Mouse (Mus musculus): Measurements from ENCODE around the gene Tubb4b. TPM values are rescaled to one million over a fixed set of nuclear protein-coding genes. Genes with fewer than 3 reads are reported as not detected.
A peak's percentile ranks its signal among the peaks of the same experiment; 100 is the strongest.
"Not testable (repeated sequence)": the region's sequence is repeated elsewhere in the genome, so short reads cannot be mapped to it uniquely, and the experiment has no call there.

The Tubb4b gene
- 100 to 1,000 TPM; 332 to 365 (median 345) TPM for total RNA-seq (2022)

DNA sequence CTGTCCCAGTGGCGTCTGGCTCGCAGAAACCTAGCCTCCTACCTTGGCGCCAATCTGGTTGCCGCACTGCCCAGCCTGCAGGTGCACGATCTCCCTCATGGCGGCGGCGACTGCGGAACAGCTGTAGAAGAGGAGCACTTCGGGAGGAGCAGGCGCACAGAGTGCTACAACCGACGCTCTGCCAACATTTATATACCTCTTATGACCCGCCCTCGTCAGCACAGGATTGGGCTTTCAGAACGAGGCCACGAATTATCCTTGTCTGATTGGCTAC lies at the start of gene Tubb4b:
Gene Tubb4b (minus strand): TSS at position 211 of the 274 bp plus-strand sequence.
- DNase-seq (ENCODE audit: low spot score in 2 of 2): no peak

DNA sequence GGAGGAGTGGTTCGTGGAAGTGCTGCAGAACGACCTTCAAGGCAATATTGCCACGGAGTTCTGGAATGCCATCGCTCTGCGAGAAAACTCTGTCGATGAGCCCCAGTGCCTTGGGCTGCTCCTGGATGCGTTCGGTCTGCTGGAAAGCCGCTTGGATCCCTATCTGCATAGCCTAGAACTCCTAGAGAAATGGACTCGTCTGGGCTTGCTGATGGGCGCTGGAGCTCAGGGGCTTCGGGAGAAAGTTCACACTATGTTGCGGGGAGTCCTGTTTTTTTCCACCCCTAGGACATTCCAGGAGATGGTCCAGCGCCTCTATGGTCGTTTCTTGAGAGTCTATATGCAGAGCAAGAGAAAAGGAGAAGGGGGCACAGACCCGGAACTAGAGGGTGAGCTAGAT lies 48.5 kb upstream of the Tubb4b start:
- no peak for DNase-seq (ENCODE audit: low spot score in 2 of 2)

DNA sequence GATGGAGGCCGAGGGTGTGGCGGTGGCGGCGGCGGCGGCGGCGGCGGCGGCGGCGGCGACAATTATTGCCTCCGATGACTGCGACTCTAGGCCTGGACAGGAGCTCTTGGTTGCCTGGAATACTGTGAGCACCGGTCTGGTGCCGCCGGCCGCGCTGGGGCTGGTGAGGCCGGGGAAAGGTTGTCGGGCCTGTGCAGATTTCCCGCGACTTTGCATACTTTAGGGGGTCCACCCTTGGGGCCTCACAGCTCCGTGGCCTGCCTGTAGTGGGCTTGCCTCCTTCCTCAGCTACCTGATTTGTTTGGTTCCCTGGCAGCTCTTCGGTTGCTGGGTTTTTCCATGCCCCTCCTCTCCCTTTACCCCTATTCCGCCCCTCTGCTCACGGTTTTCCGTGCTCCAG lies 48.0 kb upstream of the Tubb4b start:
- DNase-seq (ENCODE audit: low spot score in 2 of 2): no peak

DNA sequence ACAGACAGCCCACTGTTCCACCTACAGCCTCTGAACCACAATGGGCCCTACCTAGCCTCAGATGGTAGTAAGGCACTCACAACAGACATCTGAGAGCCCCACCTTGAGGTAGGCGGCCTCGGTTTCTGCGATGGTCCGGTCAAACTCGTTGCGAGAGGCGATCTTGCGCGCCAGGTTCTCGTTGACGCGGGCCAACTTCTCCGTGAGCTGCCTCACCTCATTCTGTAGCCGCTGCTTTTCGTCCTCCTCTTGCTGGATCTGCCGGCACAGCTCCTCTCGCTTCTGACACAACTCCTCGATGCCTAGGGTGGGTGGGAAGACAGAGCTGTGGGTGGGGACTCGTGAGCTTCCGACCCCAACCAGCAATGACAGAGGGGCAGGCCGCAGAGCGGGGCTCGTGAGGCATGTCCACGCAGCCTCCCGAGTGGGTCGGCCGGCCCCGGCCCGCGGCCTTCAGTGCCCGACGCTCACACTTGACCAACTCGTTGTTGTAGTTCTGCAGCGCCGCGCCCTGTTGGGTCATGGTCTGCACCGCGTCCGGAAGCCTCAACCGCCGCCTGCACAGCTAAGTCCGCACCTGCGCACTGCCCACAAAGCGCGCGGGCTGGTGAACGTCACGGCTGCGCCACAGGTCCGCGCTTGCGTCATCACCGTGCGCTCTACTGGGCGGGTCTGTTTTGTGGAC lies 47.5 kb upstream of the Tubb4b start, which contains the start of the genes Ssna1 and Anapc2:
Gene Ssna1 (minus strand): TSS at position 612 of the 685 bp plus-strand sequence.
Gene Anapc2 (plus strand): TSS at position 652 of the 685 bp plus-strand sequence.
- DNase-seq (ENCODE audit: low spot score in 2 of 2): peak; percentile 94 to 99

DNA sequence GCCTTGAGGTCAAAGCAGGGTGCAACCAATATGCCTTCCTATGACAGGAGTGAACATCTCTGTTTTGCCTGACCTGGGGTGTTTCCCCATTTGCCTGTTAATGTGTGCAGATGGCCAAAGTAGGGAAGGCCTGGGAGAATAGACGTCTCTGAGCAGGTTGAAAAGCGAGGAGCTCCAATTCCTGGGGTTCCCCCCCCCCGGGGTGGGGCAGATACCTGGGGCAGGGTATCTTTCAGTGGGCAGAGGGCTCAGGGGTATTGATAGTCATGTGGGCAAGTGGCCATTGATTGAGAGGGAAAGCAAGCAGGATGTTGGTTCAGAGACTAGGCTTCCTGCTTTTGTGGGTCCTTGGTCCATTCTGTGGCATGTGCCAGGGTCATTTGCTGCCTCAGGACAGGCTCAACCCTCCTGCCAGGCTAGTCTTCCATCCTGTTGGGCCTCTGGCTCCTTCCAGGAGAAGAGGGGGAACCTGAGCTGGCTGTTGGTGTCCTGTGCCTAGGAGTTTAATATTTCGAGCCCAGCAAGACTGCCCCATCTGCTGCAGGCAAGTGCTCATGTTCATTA lies 43.3 kb upstream of the Tubb4b start:
- no peak for DNase-seq (ENCODE audit: low spot score in 2 of 2)

DNA sequence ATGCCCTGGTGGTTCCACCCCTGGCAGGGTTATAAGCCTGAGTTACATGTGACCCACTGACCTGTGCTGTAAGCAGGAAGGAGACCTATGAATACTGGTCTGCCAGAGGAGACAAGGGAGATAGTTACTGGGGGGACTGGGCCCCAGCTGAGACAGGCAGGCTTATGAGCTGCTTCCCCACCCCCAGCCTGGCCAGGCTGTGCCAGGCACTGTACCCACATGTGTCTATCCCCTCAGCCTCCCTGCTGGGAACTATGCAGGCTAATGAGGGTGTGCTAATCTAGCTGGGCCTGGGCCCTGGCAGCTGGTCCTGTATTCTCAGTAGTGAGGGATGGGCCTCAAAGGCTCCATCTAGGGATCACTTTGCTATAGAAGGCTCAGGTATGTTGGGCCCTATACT lies 42.7 kb upstream of the Tubb4b start:
- peak in 1 of 2 experiments; percentile 72 for DNase-seq (ENCODE audit: low spot score in 2 of 2)

DNA sequence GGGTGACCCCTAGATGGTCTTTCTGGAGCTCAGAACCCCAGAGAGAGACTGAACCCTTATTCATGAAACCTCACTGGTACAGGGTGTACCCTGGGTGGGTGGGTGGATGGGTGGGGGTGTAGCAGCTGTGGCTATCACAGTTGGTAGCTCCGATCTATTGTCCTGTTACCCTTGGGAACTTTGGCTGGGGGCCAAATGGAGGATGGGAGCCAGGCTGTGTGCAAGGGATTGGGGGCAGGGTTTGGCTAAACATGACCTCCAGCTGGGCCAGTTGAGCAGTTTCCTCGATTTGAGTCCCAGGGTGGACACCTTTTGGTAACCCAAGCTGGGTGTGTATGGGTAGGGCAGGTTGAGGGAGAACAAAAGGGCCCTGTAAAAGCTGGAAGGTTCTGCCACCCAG lies 42.2 kb upstream of the Tubb4b start:
- peak in 1 of 2 experiments; percentile 80 for DNase-seq (ENCODE audit: low spot score in 2 of 2)

DNA sequence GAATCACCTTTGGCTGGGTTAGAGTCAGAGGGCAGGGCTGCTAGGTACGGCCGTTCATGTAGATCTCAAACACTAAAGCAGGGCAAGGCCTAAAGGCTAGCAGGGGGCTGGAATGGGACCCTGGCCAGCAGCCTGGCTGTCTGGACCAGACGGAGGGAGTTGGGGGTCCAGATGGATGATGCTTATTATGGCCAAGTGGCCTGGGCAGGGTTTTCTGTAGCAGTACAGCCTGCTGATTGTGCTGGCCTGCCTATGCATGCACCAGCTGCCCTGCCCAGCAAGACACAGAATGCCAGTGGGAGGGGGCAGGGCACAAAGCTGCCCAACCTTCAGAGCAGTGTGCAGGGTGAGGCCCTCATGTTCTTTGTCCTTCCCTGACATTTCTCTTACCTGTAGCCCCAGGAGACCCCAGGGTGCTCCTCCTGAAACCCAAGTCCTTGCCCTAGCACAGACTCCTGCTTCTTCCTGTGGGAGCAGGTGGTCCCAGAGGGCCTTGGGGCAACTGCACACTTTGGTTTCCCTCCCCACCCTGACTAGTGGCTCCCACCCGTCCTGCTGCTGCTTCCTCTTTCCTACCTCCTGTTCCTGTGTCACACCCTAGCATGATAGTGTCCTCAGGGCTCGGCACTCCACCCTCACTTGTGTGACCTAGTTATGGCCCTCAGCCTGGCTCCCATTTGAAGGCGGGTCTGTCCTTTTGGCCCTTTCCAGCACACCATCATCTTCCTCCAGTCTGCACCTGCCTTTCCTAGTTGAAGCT lies 41.6 kb upstream of the Tubb4b start:
- no peak for DNase-seq (ENCODE audit: low spot score in 2 of 2)

DNA sequence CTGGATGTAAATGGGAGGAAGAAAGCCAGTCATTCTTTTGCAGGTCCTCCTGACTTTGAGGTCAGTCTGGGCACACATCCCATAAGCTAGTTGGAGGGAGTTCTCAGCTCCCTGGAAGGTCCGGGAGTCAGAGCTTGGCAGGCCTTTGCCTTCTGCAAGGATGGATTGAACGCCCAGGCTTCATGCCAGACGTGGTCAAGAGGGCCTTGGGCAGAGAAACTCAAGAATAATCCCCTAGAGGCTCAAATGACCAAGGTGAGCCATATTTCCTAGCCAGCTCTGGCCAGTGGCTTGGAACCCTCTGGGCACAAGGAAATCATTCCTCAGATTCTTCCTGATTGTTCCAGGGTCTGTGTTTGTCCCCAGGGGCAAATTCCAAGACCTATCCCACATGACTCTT lies 40.3 kb upstream of the Tubb4b start:
- no peak for DNase-seq (ENCODE audit: low spot score in 2 of 2)

DNA sequence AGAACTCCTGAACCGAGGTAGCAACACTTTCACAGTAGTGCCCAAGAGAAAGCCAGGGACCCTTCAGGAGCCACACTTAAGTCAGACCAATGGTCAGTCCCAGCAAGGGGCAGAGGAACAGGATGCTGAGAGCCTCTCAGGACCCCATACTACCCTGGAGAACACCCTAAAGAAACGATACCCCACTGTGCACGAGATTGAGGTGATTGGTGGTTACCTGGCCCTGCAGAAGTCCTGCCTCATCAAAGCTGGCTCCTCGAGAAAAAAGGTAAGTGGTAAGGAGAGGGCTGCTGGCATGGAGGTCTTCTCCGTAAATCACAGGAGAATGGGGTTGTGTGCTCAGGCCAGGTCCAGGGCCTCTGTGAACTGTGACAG lies 39.8 kb upstream of the Tubb4b start:
- DNase-seq (ENCODE audit: low spot score in 2 of 2): no peak

DNA sequence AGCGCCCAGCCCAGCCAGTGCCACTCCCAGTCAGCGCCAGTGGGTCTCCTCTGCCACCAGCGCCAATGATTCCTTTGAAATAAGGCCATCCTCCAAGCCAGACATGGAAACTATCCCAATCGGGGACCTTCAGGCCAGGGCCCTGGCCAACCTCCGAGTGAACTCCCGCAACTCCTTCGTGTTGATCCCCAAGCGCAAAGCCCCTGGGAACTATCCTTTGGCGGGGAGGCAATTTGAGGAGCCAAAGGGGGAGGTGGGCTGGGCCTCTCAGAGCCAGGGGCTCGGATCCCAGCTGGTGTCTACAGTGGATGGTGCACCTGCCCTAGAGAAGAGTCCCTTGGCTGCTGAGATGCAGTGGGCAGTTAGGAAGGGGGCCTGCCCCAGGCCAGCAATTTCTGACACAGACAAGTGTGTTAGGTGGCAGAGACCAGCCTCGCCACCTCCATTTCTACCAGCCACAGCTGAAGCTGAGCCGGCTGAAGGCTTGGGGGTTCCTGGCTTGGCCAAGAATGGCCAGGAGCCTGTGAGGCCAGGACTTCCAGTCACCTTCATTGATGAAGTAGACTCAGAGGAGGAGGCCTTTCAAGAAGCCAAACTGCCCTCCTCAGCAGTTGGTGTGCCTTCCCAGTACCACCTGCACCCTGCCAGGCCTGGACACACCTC lies 39.3 kb upstream of the Tubb4b start:
- DNase-seq (ENCODE audit: low spot score in 2 of 2): no peak

DNA sequence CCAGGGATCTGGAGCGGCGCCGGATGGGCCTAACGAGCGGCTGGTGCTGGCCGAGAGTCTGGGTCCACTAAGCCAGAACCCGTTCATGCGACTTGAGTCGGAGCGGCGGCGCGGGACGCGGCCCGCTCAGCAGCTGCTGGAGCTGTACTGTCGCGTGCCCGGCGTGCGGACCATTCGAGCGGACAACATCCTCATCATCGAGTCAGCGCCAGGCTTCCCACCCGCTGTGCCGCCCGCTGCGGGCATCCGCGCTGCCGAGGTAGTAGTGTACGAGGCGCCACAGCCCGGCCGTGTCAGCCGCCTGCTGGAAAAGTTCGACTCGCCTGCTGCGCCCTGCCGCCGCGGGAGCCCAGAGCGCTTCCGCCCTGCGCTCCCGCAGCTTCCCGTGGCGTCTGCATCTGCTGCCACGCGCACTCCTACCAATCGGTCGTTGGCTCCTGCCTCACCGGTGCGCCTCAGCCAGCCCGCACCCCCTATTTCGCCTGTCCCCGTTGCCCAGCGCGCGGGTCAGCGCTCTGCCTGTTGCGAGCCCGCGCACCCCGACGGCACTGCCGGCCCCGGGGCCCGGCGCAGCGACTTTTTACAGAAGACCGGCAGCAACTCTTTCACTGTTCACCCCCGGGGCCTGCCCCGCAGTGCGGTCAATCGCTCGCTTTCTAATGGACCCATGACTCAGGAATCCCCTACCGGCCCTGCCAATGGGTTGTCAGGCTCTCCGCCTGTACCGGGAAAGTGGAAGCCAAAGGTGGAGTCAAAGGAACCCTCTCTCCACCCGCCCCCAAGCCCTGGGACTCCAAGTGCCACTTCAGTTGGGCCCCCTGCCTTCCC lies 38.5 kb upstream of the Tubb4b start:
- DNase-seq (ENCODE audit: low spot score in 2 of 2): no peak

DNA sequence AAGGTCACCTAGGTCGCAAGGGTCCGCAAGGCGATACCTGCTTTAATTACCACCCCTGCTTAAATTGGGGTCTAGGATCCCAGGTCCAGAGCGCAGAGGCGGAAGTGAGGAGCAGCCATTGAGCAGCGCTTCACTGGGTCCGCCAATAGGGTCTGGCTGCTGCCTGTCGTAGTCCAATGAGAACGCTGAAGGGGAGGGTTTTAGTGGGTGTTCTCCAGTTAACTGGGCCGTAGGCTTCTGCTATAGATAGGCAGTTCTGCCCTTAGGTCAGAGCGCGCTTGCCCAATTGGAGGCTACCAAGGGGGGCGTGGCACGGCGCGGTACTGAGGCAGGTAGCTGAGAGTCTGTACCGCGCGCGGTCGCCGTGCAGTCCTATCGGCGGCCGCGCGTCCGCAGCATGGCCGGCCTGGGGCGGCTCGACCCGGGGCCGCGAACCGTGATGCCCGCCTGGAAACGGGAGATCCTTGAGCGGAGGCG lies 37.8 kb upstream of the Tubb4b start, which contains the start of gene Tprn:
Gene Tprn (plus strand): TSS at position 328 of the 477 bp plus-strand sequence.
- peak; percentile 76 to 98 for DNase-seq (ENCODE audit: low spot score in 2 of 2)

DNA sequence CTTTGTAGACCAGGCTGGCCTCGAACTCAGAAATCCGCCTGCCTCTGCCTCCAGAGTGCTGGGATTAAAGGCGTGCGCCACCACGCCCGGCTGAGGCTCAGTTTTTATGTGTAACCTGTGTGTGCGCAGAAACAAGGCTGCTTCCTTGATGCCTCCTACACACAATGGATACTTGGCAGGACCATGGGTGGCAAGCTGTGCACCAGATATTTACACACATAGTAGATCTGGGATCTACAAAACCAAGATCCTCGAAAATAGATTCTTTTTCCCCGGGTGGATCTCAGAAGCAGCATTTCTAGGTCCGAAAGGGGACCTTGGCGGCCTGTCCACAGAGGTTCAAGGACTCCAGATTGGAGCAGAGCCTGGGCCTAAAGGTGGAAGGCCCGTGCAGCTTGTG lies 37.4 kb upstream of the Tubb4b start:
- no peak for DNase-seq (ENCODE audit: low spot score in 2 of 2)

DNA sequence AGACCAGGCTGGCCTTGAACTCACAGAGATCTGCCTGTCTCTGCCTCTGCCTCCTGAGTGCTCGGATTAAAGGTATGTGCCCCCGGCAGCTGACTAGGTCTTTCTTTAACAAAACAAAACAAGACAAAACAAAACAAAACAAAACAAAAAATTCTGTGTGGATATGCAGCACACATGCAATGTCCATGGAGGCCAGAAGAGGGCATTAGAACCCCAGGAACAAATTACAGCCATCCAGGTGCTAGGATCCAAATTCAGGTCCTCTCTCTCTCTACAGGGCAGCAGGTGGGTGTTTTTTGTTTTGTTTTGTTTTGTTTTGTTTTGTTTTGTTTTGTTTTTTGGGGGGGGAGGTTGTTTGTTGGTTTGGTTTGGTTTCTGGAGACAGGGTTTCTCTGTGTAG lies 34.4 kb upstream of the Tubb4b start:
- DNase-seq (ENCODE audit: low spot score in 2 of 2): no peak

DNA sequence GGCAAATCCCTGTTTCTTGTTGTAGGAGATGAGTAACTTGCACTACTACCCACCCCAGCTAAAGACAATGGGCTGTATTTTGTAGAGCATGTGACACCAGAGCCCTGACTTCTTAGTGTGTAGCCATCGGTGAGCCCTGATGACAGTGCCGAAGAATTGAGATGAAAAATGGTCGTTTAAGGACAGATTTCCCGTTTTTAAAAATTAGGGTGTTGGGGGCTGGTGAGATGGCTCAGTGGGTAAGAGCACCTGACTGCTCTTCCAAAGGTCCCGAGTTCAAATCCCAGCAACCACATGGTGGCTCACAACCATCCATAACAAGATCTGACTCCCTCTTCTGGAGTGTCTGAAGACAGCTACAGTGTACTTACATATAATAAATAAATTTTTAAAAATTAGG lies 32.7 kb upstream of the Tubb4b start:
- DNase-seq (ENCODE audit: low spot score in 2 of 2): not testable (repeated sequence)

DNA sequence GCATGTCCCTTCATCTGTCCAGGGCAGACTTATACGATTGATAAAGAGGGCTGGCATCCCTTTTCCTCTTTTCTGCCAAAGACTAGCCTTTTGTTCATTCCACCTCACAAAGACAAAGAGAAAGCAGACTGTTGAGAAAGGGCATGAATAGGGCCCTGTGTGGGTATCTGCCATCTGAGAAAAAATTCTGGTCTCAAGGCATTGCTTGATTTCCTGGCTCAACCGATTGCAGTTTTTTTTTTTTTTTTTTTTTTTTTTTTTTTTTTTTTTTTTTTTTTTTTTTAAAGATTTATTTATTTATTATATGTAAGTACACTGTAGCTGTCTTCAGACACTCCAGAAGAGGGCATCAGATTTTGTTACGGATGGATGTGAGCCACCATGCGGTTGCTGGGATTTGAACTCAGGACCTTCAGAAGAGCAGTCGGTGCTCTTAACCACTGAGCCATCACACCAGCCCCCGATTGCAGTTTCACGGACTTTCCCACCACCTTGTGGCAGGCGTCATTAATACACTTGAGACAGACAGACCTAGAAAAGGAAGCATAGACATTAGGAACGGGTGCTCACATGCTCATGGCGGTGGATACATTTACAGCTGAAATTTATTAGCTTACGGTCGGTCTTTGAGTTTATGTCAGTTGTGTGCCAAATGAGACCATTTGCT lies 32.1 kb upstream of the Tubb4b start:
- not testable (repeated sequence) for DNase-seq (ENCODE audit: low spot score in 2 of 2)

DNA sequence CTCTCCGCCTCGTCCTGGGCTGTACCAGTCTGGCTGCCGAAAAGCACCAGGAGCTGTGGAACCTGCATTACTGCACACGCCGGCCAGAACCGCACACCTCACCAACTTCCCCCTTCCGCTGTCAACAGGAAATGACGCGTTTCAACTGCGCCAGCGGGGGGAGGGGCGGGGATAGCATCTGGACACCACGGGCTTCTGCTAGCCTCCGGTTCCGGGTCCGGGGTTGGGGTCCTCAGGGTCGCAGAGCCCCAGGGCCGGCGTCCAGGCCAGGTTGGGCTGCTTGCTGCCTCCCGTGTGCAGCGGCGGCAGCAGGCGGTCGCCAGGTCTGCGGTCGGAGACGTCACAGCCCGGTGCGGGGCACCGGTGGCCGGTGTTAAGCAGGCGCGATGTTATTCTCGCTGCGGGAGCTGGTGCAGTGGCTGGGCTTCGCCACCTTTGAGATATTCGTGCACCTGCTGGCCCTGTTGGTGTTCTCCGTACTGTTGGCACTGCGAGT lies 30.8 kb upstream of the Tubb4b start, which contains the start of gene Tmem203:
Gene Tmem203 (plus strand): TSS at position 156 of the 496 bp plus-strand sequence.
- peak; percentile 77 to 83 for DNase-seq (ENCODE audit: low spot score in 2 of 2)

DNA sequence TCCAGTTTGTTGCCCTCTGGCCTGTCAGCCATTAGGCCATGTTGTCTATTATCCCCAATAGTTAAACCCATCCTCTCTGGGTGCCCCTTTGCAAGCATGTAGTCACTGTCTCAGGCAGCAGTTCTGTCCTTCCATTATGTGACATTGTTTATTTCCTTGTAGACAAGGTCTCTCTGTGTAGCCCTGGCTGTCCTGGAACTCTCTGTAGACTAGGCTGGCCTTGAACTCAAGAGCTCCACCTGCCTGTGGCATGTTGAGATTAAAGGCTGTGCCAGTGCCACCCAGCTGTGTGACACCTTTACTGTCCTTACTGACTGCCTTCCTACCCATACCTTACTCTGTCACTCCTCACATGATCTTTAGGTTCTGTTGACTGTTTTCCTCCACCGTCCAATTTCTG lies 27.8 kb upstream of the Tubb4b start:
- DNase-seq (ENCODE audit: low spot score in 2 of 2): no peak

Data from left cerebral cortex, adult 8-10 months (tissue).